Mouse (Mus musculus) midbrain, postnatal 0 days (tissue): ENCODE measurements around the gene Gxylt2. TPM values are rescaled to one million over a fixed set of nuclear protein-coding genes. Genes with fewer than 3 reads are reported as not detected.

ENCODE experiments used
- ATAC-seq: fragments of 200-750 bp; cut with Nextera tagmentation; 2 replicates; pipeline ENCODE4 v1.8.0; 2017; ENCODE audit warnings: moderate number of reproducible peaks, mild to moderate bottlenecking, moderate TSS enrichment, moderate library complexity; ENCODE audit not compliant: low FRiP score
- DNase-seq: peaks from one replicate; pipeline ENCODE4 v3.0.0-alpha.2; 2015; ENCODE audit warnings: low spot score
- H3K27ac ChIP-seq: fragments of 300-500 bp; sonication (generic); 2 replicates; pipeline ENCODE4 v1.5.1; 2014; ENCODE audit warnings: low read depth, mild to moderate bottlenecking, low read length, mixed read lengths
- H3K27me3 ChIP-seq: fragments of 300-500 bp; sonication (generic); 2 replicates; pipeline ENCODE4 v1.6.1; 2014; ENCODE audit warnings: low read length, control low read depth, mixed read lengths; ENCODE audit not compliant: insufficient read depth
- H3K36me3 ChIP-seq: fragments of 300-500 bp; sonication (generic); 2 replicates; pipeline ENCODE4 v1.6.1; 2014; ENCODE audit warnings: low read length, control low read depth, mixed read lengths; ENCODE audit not compliant: insufficient read depth
- H3K4me1 ChIP-seq: fragments of 300-500 bp; sonication (generic); 2 replicates; pipeline ENCODE4 v1.6.1; 2014; ENCODE audit warnings: mild to moderate bottlenecking, control low read depth, antibody characterized with exemption, low read length, mixed read lengths; ENCODE audit not compliant: insufficient read depth
- H3K4me2 ChIP-seq: fragments of 300-500 bp; sonication (generic); 2 replicates; pipeline ENCODE4 v1.6.1; 2014; ENCODE audit warnings: low read depth, mild to moderate bottlenecking, low read length, mixed read lengths; ENCODE audit not compliant: poor library complexity, severe bottlenecking
- H3K4me3 ChIP-seq: fragments of 300-500 bp; sonication (generic); 2 replicates; pipeline ENCODE4 v1.5.1; 2014; ENCODE audit warnings: low read depth, mild to moderate bottlenecking, low read length, moderate library complexity
- H3K9ac ChIP-seq: fragments of 300-500 bp; sonication (generic); replicated peaks from 2 replicates; pipeline ENCODE4 v1.6.1; 2014; ENCODE audit warnings: mild to moderate bottlenecking, low read length, moderate library complexity, mixed read lengths; ENCODE audit not compliant: poor library complexity, severe bottlenecking
- H3K9me3 ChIP-seq: fragments of 300-500 bp; sonication (generic); 2 replicates; pipeline ENCODE4 v1.6.1; 2016; ENCODE audit warnings: low read length, control low read depth
- CTCF ChIP-seq: IDR thresholded peaks from 2 replicates; pipeline ENCODE4 v1.5.1; 2016; ENCODE audit warnings: antibody characterized with exemption, mild to moderate bottlenecking
- WGBS: fragments of 180-500 bp; shearing (Covaris S2); extraction: QIAGEN DNeasy Blood & Tissue Kit; methylation state at CpG from one replicate; pipeline ENCODE4 v1.1.7; 2014; 5-methylcytosine and 5-hydroxymethylcytosine counted together
- polyA plus RNA-seq: library from polyadenylated mRNA; unstranded; fragments of >200 nt; fragmentation: Nextera tagmentation; extraction: Ambion mirVana; gene quantifications from 2 replicates; pipeline ENCODE4 v1.2.1, GENCODE M21; 2015
- total RNA-seq: library from RNA; depleted of rRNA; stranded (reverse); fragments of >200 nt; gene quantifications from 2 replicates; pipeline ENCODE4 v1.2.3, GENCODE M21; 2014

The Gxylt2 gene
- total and polyA plus RNA-seq, 2 experiments from 2014 or later: 2.0 to 3.1 TPM

- Histone ChIP-seq H3K27ac (no peak overlapping the region), H3K4me1 (0 out of 2 replicates have a peak, but pooled peaks cover 7% of the 10 kb centered on the region), H3K4me2 (no peak overlapping the region), H3K9ac (no peak overlapping the region), H3K36me3 (peaks cover 8% of the 10 kb centered on the region; the same call in 1 of the 2 replicates), H3K27me3 (no peaks in the 10 kb centered on the region), H3K9me3 (no peaks in the 10 kb centered on the region), H3K4me3 (no peak overlapping the region)
- DNase-seq: no peak
- no peak for ATAC-seq
- TF ChIP-seq CTCF: no peak
- WGBS: 92% methylated on average over 6 of the region's 6 CpGs
Observed at GRCm38 (mm10) chr6:100831751-100832150, 127.2 kb downstream of the Gxylt2 start.

DNA sequence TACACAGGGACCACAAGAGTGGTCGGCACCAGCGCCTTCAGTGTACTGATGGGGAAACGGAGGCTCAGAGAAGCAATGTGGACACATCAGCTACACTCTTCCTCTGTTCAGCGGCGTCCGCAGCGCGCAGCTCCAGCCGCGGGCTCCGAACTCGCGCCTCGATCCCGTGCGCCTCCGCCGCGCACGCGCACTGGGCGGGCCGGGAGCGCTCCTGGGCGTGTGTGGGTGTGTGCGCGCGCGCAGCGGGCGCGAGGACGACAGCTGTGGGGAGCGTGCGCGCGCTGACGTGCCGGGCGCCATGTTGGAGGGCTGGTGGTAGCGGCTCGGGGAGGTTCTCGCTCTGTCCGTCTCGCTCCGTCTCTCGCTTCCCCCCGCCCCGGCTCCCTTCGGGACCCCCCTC is 128.8 kb downstream of the Gxylt2 start, which contains the start of gene Ppp4r2:
TSS of gene Ppp4r2 (plus strand) at position 268 of the 400 bp plus-strand sequence.
- Histone ChIP-seq H3K27ac (peak within 1 kb of the TSS; percentile 83), H3K4me2 (peak within 1 kb of the TSS; percentile 46), H3K4me3 (peak within 1 kb of the TSS; percentile 77), H3K9me3 (no peaks in the 10 kb centered on the region), H3K9ac (peak within 1 kb of the TSS; percentile 81), H3K36me3 (peaks cover 15% of the 10 kb centered on the region), H3K27me3 (no peaks in the 10 kb centered on the region), H3K4me1 (0 out of 2 replicates have a peak, but pooled peaks cover 7% of the 10 kb centered on the region)
- peak; percentile 95 for DNase-seq
- no peak for TF ChIP-seq CTCF
- WGBS: 1% methylated on average over 32 of the region's 50 CpGs
- peak; percentile 94 for ATAC-seq

- ATAC-seq (peak; percentile 88), DNase-seq (peak; percentile 50)
- Histone ChIP-seq H3K4me2 (peak overlapping the region; percentile 46), H3K27ac (peak overlapping the region; percentile 83), H3K9ac (peak overlapping the region; percentile 81), H3K4me1 (0 out of 2 replicates have a peak, but pooled peaks cover 7% of the 10 kb centered on the region), H3K27me3 (no peaks in the 10 kb centered on the region), H3K36me3 (peaks cover 17% of the 10 kb centered on the region), H3K4me3 (peak overlapping the region; percentile 77), H3K9me3 (no peaks in the 10 kb centered on the region)
- TF ChIP-seq CTCF: peak; percentile 65
- WGBS: under 1% methylated on average over 34 of the region's 72 CpGs
Observed at GRCm38 (mm10) chr6:100833811-100834481, 129.4 kb downstream of the Gxylt2 start.

GRCm38 (mm10) chr6:100834489-100835160 is 130.1 kb downstream of the Gxylt2 start:
- Histone ChIP-seq H3K4me2 (peak overlapping the region; percentile 46), H3K4me3 (peak overlapping the region; percentile 77), H3K9ac (peak overlapping the region; percentile 81; the same call in 1 of the 2 replicates), H3K27ac (no peak overlapping the region; the same call in 1 of the 2 replicates), H3K27me3 (no peaks in the 10 kb centered on the region), H3K4me1 (0 out of 2 replicates have a peak, but pooled peaks cover 7% of the 10 kb centered on the region), H3K9me3 (no peaks in the 10 kb centered on the region), H3K36me3 (peaks cover 17% of the 10 kb centered on the region)
- no peak for TF ChIP-seq CTCF
- 36% methylated on average over 9 of the region's 9 CpGs for WGBS
- DNase-seq (no peak), ATAC-seq (no peak)

GRCm38 (mm10) chr6:100845058-100845457 is 140.5 kb downstream of the Gxylt2 start:
- no peak for TF ChIP-seq CTCF

DNA sequence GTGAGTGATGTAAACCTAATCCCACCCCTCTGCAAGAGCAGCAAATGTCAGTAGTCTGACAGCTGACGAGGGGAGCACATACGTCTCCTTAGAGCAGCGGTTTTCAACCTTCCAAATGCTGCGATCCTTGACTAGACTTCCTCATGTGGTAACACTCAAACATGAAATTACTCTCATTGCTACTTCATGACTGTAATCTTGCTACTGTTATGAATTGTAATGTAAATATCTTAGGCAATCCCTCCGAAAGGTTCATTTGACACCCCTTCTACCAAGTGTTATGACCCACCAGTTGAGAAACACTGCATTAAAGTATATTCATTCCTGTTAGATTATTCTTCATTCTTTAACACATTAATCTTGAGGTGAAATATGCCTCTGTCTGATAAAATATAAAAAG is 142.7 kb downstream of the Gxylt2 start:
- Histone ChIP-seq H3K4me3 (no peak overlapping the region), H3K9ac (no peak overlapping the region), H3K4me1 (no peaks in the 10 kb centered on the region), H3K27me3 (no peaks in the 10 kb centered on the region), H3K36me3 (no peaks in the 10 kb centered on the region; the same call in 1 of the 2 replicates), H3K9me3 (no peaks in the 10 kb centered on the region), H3K4me2 (no peak overlapping the region), H3K27ac (no peak overlapping the region)
- DNase-seq: no peak
- WGBS: 85% methylated on average over 5 of the region's 5 CpGs
- no peak for TF ChIP-seq CTCF
- ATAC-seq: no peak

More at GRCm38 (mm10) chr6:100845058-100845457, 140.5 kb downstream of the Gxylt2 start:
- Histone ChIP-seq H3K9ac (no peak overlapping the region), H3K27ac (no peak overlapping the region), H3K4me1 (no peaks in the 10 kb centered on the region), H3K27me3 (no peaks in the 10 kb centered on the region), H3K4me3 (no peak overlapping the region), H3K9me3 (no peaks in the 10 kb centered on the region), H3K4me2 (no peak overlapping the region), H3K36me3 (no peaks in the 10 kb centered on the region; the same call in 1 of the 2 replicates)
- ATAC-seq (no peak), DNase-seq (no peak)
- 93% methylated on average over 4 of the region's 4 CpGs for WGBS
